Mouse (Mus musculus) stomach, postnatal 0 days (tissue): ENCODE data around the gene Usp20. TPM values are rescaled to one million over a fixed set of nuclear protein-coding genes. Genes with fewer than 3 reads are reported as not detected.

Experiments used
- ATAC-seq: fragments of 200-750 bp; cut with Nextera tagmentation; 2 replicates; pipeline ENCODE4 v1.8.0; 2017; ENCODE audit not compliant: low FRiP score, low TSS enrichment
- DNase-seq: peaks from one replicate; pipeline ENCODE4 v3.0.0-alpha.2; 2016; ENCODE audit warnings: low spot score
- H3K27ac ChIP-seq: fragments of 300-500 bp; sonication (generic); replicated peaks from 2 replicates; pipeline ENCODE4 v1.5.1; 2014; ENCODE audit warnings: mild to moderate bottlenecking, control low read depth
- H3K27me3 ChIP-seq: fragments of 300-500 bp; sonication (generic); 2 replicates; pipeline ENCODE4 v1.6.1; 2014; ENCODE audit warnings: low read length; ENCODE audit not compliant: control insufficient read depth, insufficient read depth
- H3K36me3 ChIP-seq: fragments of 300-500 bp; sonication (generic); 2 replicates; pipeline ENCODE4 v1.6.1; 2014; ENCODE audit warnings: low read length, mixed read lengths; ENCODE audit not compliant: control insufficient read depth, insufficient read depth
- H3K4me1 ChIP-seq: fragments of 300-500 bp; sonication (generic); replicated peaks from 2 replicates; pipeline ENCODE4 v1.6.1; 2014; ENCODE audit warnings: antibody characterized with exemption; ENCODE audit not compliant: control insufficient read depth, insufficient read depth
- H3K4me2 ChIP-seq: fragments of 300-500 bp; sonication (generic); replicated peaks from 2 replicates; pipeline ENCODE4 v1.6.1; 2014; ENCODE audit warnings: low read depth, mild to moderate bottlenecking, control low read depth, moderate library complexity
- H3K4me3 ChIP-seq: fragments of 300-500 bp; sonication (generic); 2 replicates; pipeline ENCODE4 v1.5.1; 2014; ENCODE audit warnings: low read depth, low read length, control low read depth
- H3K9ac ChIP-seq: fragments of 300-500 bp; sonication (generic); 2 replicates; pipeline ENCODE4 v1.6.1; 2014; ENCODE audit warnings: mild to moderate bottlenecking, low read length, control low read depth, mixed read lengths
- H3K9me3 ChIP-seq: fragments of 300-500 bp; sonication (generic); 2 replicates; pipeline ENCODE4 v1.6.1; 2016; ENCODE audit warnings: low read length; ENCODE audit not compliant: control insufficient read depth
- CTCF ChIP-seq: IDR thresholded peaks from 2 replicates; pipeline ENCODE4 v1.5.1; 2016; ENCODE audit warnings: antibody characterized with exemption, low read depth, mild to moderate bottlenecking, moderate library complexity
- EP300 ChIP-seq: optimal IDR thresholded peaks from 2 replicates; pipeline ENCODE3; 2016; ENCODE audit warnings: antibody characterized with exemption
- WGBS: fragments of 180-500 bp; shearing (Covaris S2); extraction: QIAGEN DNeasy Blood & Tissue Kit; methylation state at CpG from one replicate; pipeline ENCODE4 v1.1.7; 2014; 5-methylcytosine and 5-hydroxymethylcytosine counted together
- polyA plus RNA-seq: library from polyadenylated mRNA; unstranded; fragments of >200 nt; fragmentation: Nextera tagmentation; extraction: Ambion mirVana; gene quantifications from 2 replicates; pipeline ENCODE4 v1.2.1, GENCODE M21; 2015

The Usp20 gene
- polyA plus RNA-seq, 1 experiment from 2014 or later = 8.9 TPM

DNA sequence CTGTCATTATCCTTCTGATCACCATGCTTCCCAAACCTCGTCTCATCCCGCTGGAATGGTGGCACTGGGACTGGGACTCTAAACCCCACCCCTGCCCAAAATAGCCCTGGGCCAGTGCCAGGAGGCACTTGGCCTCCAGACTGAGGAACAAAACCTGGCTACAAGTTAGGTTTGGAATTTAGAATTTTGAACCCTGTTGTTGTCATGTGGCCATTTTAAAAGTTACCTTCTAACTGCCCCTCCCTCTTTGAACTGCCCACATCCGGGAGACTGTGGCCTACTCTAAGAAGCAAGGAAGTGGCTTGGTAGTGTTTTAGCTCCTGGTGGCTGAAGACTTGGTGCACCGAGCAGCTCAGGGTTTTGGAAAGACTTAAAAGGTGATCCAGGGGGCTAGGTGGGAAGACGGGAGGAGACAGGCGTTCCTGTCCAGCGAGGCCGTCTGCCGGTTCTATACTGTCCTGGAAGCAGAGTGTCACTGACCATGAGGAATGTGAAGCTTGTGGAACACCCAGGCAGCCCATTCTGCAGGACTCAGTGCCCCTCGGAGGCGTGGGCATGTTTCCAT lies 13.4 kb downstream of the Usp20 start:
- ATAC-seq = 0 out of 2 replicates have a peak, but pooled peaks have one; percentile 23
- H3K36me3 ChIP-seq = no peaks in the 10 kb centered on the region
- H3K4me3 ChIP-seq = no peak overlapping the region
- no peaks in the 10 kb centered on the region for H3K27me3 ChIP-seq
- H3K4me1 ChIP-seq = no peaks in the 10 kb centered on the region
- no peak overlapping the region for H3K4me2 ChIP-seq
- no peak for TF ChIP-seq CTCF
- no peak for TF ChIP-seq EP300
- no peak for DNase-seq
- no peak overlapping the region for H3K27ac ChIP-seq
- WGBS = 76% methylated on average over 11 of the region's 11 CpGs
- no peak overlapping the region for H3K9ac ChIP-seq
- no peaks in the 10 kb centered on the region for H3K9me3 ChIP-seq

- Histone ChIP-seq H3K9me3 (no peaks in the 10 kb centered on the region), H3K4me3 (no peak overlapping the region), H3K27me3 (no peaks in the 10 kb centered on the region), H3K4me1 (no peaks in the 10 kb centered on the region), H3K36me3 (no peaks in the 10 kb centered on the region; the same call in 1 of the 2 replicates), H3K4me2 (no peak overlapping the region), H3K27ac (no peak overlapping the region), H3K9ac (no peak overlapping the region)
- no peak for ATAC-seq
- TF ChIP-seq EP300 (no peak), CTCF (no peak)
- 64% methylated on average over 8 of the region's 8 CpGs for WGBS
- DNase-seq = no peak
These were observed 16.6 kb downstream of the Usp20 start for GRCm38 (mm10) chr2:30998443-30999260.

DNA sequence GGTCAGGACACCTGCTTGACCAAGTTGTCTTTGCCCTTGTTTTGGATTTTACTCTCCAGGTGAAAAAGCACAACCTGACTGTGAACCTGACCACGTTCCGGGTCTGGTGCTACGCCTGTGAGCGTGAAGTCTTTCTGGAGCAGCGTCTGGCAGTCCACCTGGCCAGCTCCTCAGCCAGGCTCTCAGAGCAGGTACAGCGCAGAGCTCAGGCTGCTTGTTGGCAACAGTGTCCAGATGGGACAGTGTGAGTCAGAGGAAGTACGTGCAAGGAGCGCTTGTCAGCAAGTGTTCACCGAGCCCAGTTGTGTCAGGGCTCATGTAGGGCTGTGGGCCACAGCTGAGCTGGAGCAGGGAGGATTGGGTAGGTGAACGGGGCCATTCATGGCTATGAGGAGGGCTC lies 20.8 kb downstream of the Usp20 start:
- H3K9me3 ChIP-seq = no peaks in the 10 kb centered on the region
- H3K9ac ChIP-seq = no peak overlapping the region
- no peak for ATAC-seq
- H3K4me2 ChIP-seq = no peak overlapping the region
- no peak for DNase-seq
- no peak overlapping the region for H3K4me3 ChIP-seq
- 92% methylated on average over 10 of the region's 10 CpGs for WGBS
- H3K36me3 ChIP-seq = peaks cover under 1% of the 10 kb centered on the region; the same call in 1 of the 2 replicates
- H3K27ac ChIP-seq = no peak overlapping the region
- H3K27me3 ChIP-seq = no peaks in the 10 kb centered on the region
- H3K4me1 ChIP-seq = no peaks in the 10 kb centered on the region
- TF ChIP-seq EP300 (no peak), CTCF (no peak)

GRCm38 (mm10) chr2:31005453-31005852 lies 23.4 kb downstream of the Usp20 start:
- Histone ChIP-seq H3K27me3 (no peaks in the 10 kb centered on the region), H3K4me2 (no peak overlapping the region), H3K4me1 (no peaks in the 10 kb centered on the region), H3K36me3 (peaks cover 4% of the 10 kb centered on the region; the same call in 1 of the 2 replicates), H3K27ac (no peak overlapping the region), H3K9ac (no peak overlapping the region), H3K9me3 (no peaks in the 10 kb centered on the region), H3K4me3 (no peak overlapping the region)
- TF ChIP-seq EP300 = no peak
- no peak for TF ChIP-seq CTCF
- ATAC-seq (no peak), DNase-seq (no peak)
- 66% methylated on average over 2 of the region's 2 CpGs for WGBS

DNA sequence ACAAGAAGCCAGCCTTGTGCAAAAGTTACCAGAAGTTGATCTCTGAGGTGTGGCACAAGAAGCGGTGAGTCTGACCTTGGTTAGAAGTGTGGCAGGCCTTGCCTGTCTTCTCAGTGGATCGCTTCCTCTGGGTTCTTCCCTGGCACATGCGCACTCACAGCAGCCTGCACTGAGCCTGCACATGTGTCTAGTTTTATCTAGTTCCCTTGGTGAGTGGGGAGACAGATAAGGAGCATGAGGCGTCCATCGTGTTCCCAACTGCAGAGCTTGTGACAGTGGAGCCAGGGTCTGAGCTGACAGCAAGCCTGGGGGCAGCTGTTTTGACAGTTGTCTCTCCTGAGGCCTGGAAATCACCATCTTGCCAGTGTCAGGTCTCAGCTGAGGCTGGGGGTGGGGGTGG lies 24.4 kb downstream of the Usp20 start:
- Histone ChIP-seq H3K9ac (no peak overlapping the region), H3K27ac (no peak overlapping the region), H3K27me3 (no peaks in the 10 kb centered on the region), H3K4me3 (no peak overlapping the region), H3K9me3 (no peaks in the 10 kb centered on the region), H3K4me2 (no peak overlapping the region), H3K4me1 (no peaks in the 10 kb centered on the region), H3K36me3 (peaks cover 8% of the 10 kb centered on the region; the same call in 1 of the 2 replicates)
- ATAC-seq (no peak), DNase-seq (no peak)
- TF ChIP-seq EP300 (no peak), CTCF (no peak)
- WGBS = 73% methylated on average over 5 of the region's 5 CpGs

DNA sequence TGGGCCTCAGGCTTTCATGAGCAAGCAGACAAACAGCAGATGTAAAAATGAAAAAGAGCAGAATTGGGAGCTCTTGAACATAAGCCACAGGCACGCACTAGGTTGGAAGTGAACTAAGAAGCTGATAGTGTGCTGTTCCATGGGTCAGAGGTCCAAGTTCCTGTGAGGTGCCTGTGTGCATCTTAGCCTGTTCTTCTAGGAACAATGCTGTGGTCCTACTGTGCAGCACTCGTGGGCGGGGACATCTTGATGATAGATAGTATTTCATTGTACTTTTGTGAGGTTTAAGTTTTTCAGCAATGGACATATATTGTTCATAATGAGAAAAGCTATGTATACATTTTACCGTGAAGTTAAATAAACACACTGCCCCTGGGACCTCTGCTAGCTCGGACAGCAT lies 25.1 kb downstream of the Usp20 start:
- 56% methylated on average over 5 of the region's 5 CpGs for WGBS
- DNase-seq = no peak
- no peak for ATAC-seq

More for the DNA sequence above, 25.1 kb downstream of the Usp20 start:
- Histone ChIP-seq H3K9me3 (no peaks in the 10 kb centered on the region), H3K27me3 (no peaks in the 10 kb centered on the region), H3K27ac (no peak overlapping the region), H3K9ac (no peak overlapping the region), H3K4me2 (no peak overlapping the region), H3K4me1 (no peaks in the 10 kb centered on the region), H3K4me3 (no peak overlapping the region), H3K36me3 (peaks cover 8% of the 10 kb centered on the region; the same call in 1 of the 2 replicates)
- no peak for TF ChIP-seq CTCF
- no peak for TF ChIP-seq EP300
